In the genomic region with DNA sequence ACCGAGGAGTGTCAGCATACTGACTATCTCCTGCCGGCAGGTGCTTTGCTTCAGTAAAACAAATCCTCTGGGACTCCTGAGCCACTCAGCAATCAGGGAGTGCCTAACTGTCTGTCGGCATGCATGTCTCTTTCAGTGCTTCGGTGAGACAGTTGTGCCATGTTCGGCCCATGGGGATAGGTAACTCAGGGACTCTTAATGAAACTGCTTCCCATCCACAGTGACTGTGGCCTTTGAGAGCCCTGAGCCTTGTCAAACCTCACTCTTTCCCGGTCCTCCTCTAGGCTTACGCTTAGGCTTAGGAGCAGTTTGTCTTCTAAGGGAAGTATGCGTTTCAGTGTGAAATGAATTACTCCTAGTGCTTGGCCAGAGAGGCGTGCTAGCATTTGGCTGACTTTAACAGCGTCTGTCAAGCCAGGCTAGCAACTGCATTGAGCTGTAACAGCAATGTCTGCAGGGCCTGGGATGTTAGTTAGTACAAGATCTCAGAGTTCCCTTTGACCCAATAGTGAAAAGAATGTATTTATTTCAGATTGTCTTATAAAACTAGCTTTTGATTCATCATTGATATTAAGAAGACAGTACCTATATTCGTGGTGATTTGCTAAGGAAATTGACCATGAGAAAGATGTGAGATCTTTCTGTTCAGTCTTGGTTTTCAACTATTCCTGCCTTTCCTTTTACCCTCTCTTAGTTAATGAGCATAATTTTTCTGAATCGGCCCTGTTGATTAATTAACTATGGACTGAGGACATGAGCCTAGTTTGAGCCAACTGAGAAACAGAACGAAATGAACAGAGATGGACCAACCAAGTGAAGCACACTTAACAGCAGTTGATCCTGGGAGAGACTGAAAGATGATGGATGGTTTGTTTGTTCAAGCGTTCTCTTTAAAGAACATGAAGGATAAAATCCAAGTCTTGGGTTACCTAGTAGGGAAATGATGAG, we compare ENCODE assay signal across 12 mouse cellular contexts. TPM values are rescaled to one million over a fixed set of nuclear protein-coding genes. Genes with fewer than 3 reads are reported as not detected.
DNase-seq lines count a peak whose midpoint lies in the region; ATAC-seq lines count a peak whose summit lies in the region.
"Had no signal": no experiment of that assay in that cellular context is flagged by ENCODE, and none has a peak within 500 bp of the region (broad histone marks: within the 10 kb centered on the region; RNA-seq: fewer than 3 reads in every experiment).

No protein-coding gene starts in this region.

- H3K4me2 ChIP-seq in embryonic facial prominence, embryonic 13.5 days: peak overlapping the region; percentile 98
- peak overlapping the region; percentile 99 for H3K4me2 ChIP-seq in limb, embryonic 13.5 days (replicated peaks)

- H3K9me3 ChIP-seq in embryonic facial prominence, embryonic 13.5 days: no peaks in the 10 kb centered on the region
- peaks cover 5% of the 10 kb centered on the region; the same call in 1 of the 2 replicates for H3K9me3 ChIP-seq in limb, embryonic 13.5 days
- H3K9me3 ChIP-seq: forebrain, embryonic 12.5 days had no signal

- WGBS in embryonic facial prominence, embryonic 13.5 days: 60% methylated on average over 14 of the region's 14 CpGs
- WGBS in limb, embryonic 13.5 days: 49% methylated on average over 14 of the region's 14 CpGs

- peaks cover 16% of the 10 kb centered on the region for H3K4me1 ChIP-seq in embryonic facial prominence, embryonic 13.5 days
- H3K4me1 ChIP-seq in limb, embryonic 13.5 days: peaks cover 14% of the 10 kb centered on the region

- H3K4me3 ChIP-seq in embryonic facial prominence, embryonic 13.5 days: peak overlapping the region; percentile 64
- H3K4me3 ChIP-seq in limb, embryonic 13.5 days: peak overlapping the region; percentile 64
- H3K4me3 ChIP-seq: myocyte had no signal

- H3K27me3 ChIP-seq in embryonic facial prominence, embryonic 13.5 days: peaks cover 18% of the 10 kb centered on the region
- peaks cover 27% of the 10 kb centered on the region; the same call in 1 of the 2 replicates for H3K27me3 ChIP-seq in limb, embryonic 13.5 days

- ATAC-seq in embryonic facial prominence, embryonic 13.5 days (ENCODE audit: insufficient number of reproducible peaks, insufficient read depth, low FRiP score, low TSS enrichment, low read depth): no peak
- ATAC-seq in limb, embryonic 13.5 days (ENCODE audit: low FRiP score, low read depth): no peak

- peak overlapping the region; percentile 81 for H3K9ac ChIP-seq in embryonic facial prominence, embryonic 13.5 days
- no peak overlapping the region for H3K9ac ChIP-seq in limb, embryonic 13.5 days
- H3K9ac ChIP-seq: forebrain, embryonic 12.5 days had no signal

- peak overlapping the region; percentile 53 for H3K27ac ChIP-seq in embryonic facial prominence, embryonic 13.5 days
- no peak overlapping the region for H3K27ac ChIP-seq in limb, embryonic 13.5 days
- H3K27ac ChIP-seq: forebrain, embryonic 12.5 days had no signal

- peak; percentile 37 for DNase-seq in embryo, embryonic 10.5 days (ENCODE audit: low spot score)
- no peak for DNase-seq in embryo, embryonic 11 days
- peak; percentile 78 for DNase-seq in kidney, adult 9 months
- DNase-seq in kidney, adult 11 months: no peak
- DNase-seq in frontal cortex, postnatal 14 days (ENCODE audit: low spot score in 2 of 2): no peak
- no peak for DNase-seq in urinary bladder, adult 18-20 months (ENCODE audit: low spot score in 2 of 2)
- DNase-seq: cerebellum, adult 8-10 months; lung, postnatal 4 days had no signal

- no peaks in the 10 kb centered on the region for H3K36me3 ChIP-seq in embryonic facial prominence, embryonic 13.5 days
- no peaks in the 10 kb centered on the region for H3K36me3 ChIP-seq in limb, embryonic 13.5 days
- H3K36me3 ChIP-seq: forebrain, embryonic 12.5 days had no signal

RNA-seq across cellular contexts. Expression of a gene that starts 2.7 kb away (rescaled TPM):
- polyA plus RNA-seq in embryonic facial prominence, embryonic 13.5 days (2015; fragmentation: Nextera tagmentation; extraction: Ambion mirVana): 34.6 and 49.5 TPM in 2 replicates
- 19.5 and 25.2 TPM in 2 replicates for polyA plus RNA-seq in limb, embryonic 13.5 days (2015; fragmentation: Nextera tagmentation; extraction: Ambion mirVana)

Comparison
In these comparisons a context has a peak if more than half of its experiments do, and no peak if none do; other contexts are left out.
1. DNase-seq: peak in embryo, embryonic 10.5 days (single experiment) and kidney, adult 9 months (single experiment); none in embryo, embryonic 11 days (single experiment), kidney, adult 11 months (single experiment), frontal cortex, postnatal 14 days (0 of 2) and urinary bladder, adult 18-20 months (0 of 2).